Mouse (Mus musculus): ENCODE data around the gene Gid4. TPM values are rescaled to one million over a fixed set of nuclear protein-coding genes. Genes with fewer than 3 reads are reported as not detected.

The Gid4 gene
- polyA plus RNA-seq, 1 experiment, result 18.0 TPM

DNA sequence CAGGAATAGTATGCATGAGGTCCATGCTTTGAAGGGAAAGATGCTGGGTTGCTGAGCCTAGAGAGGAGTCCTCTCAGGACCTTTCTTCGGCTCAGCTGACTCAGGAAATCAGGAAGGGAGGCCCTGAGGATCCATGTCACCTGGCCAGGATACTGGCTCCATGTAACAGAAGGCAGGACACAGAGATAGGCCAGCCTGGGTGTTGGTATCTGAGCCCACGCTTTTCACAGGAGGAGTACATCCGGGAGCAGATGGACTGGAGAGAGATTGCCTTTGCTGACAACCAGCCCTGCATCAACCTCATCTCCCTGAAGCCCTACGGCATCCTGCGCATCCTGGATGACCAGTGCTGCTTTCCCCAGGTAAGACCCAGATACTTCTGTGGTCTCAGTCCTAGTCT lies 75.8 kb downstream of the Gid4 start:
- H3K4me3 ChIP-seq (ENCODE audit: insufficient read depth, low read length), result no peak overlapping the region
- no peak overlapping the region for H3K27ac ChIP-seq (ENCODE audit: insufficient read depth, low read length)
- TF ChIP-seq POLR2A (IDR thresholded peaks at IDR 0.05; ENCODE audit: low read depth, low read length), result no peak
- no peak for TF ChIP-seq CTCF (IDR thresholded peaks at IDR 0.05; ENCODE audit: borderline replicate concordance, insufficient read depth, low read length)
- no peaks in the 10 kb centered on the region for H3K4me1 ChIP-seq (ENCODE audit: control insufficient read depth, insufficient read depth, low read length)

DNA sequence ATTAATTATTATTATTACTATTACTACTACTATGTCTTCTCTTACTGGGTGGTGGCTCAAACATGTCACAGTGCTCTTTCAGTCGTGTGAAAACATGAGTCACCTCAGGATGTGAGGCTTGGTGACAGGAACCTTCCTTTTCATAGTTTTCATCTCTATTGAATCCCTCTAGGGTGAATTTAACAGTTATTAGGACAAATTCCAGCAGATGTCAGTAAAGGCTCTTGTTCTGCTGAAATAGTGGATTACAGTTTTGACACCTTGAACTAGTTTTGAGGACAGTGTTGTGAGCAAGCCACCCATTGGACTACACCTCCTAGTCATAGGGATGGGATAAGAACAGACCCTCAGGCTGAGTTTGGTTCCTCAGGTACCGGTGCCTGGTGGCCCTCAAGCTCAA lies 78.7 kb downstream of the Gid4 start:
- no peak overlapping the region for H3K4me3 ChIP-seq (ENCODE audit: insufficient read depth, low read length)
- no peak overlapping the region for H3K27ac ChIP-seq (ENCODE audit: insufficient read depth, low read length)
- TF ChIP-seq POLR2A (IDR thresholded peaks at IDR 0.05; ENCODE audit: low read depth, low read length) (no peak), CTCF (IDR thresholded peaks at IDR 0.05; ENCODE audit: borderline replicate concordance, insufficient read depth, low read length) (no peak)
- H3K4me1 ChIP-seq (ENCODE audit: control insufficient read depth, insufficient read depth, low read length), result no peaks in the 10 kb centered on the region

Other genes with a start within 250 kb of the Gid4 start
- 54.1 and 57.3 TPM in 2 replicates for gene Srebf1, start 194.6 kb upstream of the Gid4 start, polyA plus RNA-seq (2011; ENCODE audit: insufficient read length, low read depth, missing spikeins)
- gene Tom1l2, start 64.2 kb upstream of the Gid4 start, polyA plus RNA-seq (2011; ENCODE audit: insufficient read length, low read depth, missing spikeins), result 30.3 and 36.2 TPM in 2 replicates
- 0.48 and 0.53 TPM in 2 replicates for gene Drc3, start 63.8 kb upstream of the Gid4 start, polyA plus RNA-seq (2011; ENCODE audit: insufficient read length, low read depth, missing spikeins)
- gene Atpaf2, start 1.3 kb downstream of the Gid4 start, polyA plus RNA-seq (2011; ENCODE audit: insufficient read length, low read depth, missing spikeins), result 24.9 and 28.8 TPM in 2 replicates
- 53.4 and 56.7 TPM in 2 replicates for gene Drg2, start 37.4 kb downstream of the Gid4 start, polyA plus RNA-seq (2011; ENCODE audit: insufficient read length, low read depth, missing spikeins)
- not detected in 2 replicates for gene Myo15, start 52.2 kb downstream of the Gid4 start, polyA plus RNA-seq (2011; ENCODE audit: insufficient read length, low read depth, missing spikeins)
- 46.4 and 53.5 TPM in 2 replicates for gene Alkbh5, start 119.2 kb downstream of the Gid4 start, polyA plus RNA-seq (2011; ENCODE audit: insufficient read length, low read depth, missing spikeins)